Mouse (Mus musculus) kidney, adult 8-10 months (tissue): ENCODE measurements at regions not wholly inside any gene's neighbourhood (a gene's known extent, or its start where the extent isn't known, plus 50 kb on each side); places are given as distances from the start of the nearest gene placed in this dataset.
A peak's percentile ranks its signal among the peaks of the same experiment; 100 is the strongest.

Source experiments
- DNase-seq, 2 experiments: peaks; one replicate each; pipeline ENCODE4 v3.0.0; 2022

DNA sequence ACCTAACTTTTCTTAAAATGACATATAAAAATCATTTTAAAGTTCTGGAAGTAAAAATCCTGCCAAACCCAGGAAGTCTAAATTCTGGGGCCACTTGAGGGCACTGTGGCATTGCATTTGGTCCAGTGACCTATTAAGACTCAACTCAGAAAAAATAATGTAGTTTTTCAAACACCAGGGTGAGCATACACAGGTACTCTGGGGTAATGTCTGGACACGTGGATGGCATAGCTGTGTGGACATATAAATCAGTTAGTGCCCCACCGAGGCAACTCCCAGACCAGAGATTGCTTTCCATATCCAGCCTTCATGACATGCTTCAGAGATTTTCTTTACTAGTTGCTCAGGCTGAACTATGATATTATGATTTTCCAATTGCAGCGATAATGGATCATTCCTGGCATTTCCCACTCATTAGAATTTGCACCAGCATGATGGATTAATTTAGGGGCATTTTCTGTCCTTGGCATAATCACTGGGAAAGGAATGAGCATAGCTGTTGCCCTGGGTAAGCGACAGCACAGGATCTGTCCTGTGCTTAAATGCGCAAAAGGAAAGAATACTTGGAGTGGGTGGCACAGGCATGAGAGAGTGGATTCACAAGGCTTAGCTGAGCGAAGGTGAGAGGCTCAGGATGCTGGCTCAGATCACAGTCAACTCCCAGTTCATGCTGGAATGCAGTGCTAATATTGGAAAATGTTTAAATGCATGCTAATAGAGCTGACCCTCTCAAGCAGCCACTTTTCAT is 1526.6 kb upstream of the Cdh8 start:
- DNase-seq = no peak

DNA sequence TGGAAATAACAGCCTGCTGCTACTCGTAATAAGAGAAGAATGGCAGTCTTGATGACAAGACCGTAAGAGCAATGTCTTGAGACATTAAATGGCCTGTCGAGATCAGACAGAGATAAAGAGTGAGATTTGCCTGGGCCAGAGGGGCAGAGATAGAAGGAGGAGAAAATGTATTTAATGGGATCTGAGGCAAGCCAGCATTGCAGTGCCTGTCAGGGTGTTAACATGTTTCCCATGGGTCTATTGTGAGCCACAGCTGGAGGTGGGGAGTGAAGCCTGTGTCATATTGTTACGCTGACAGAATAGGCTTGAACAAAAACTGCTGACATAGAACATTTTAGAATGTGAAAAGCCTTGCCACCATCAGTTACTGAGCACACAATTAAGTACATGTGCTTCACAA is 1523.3 kb upstream of the Cdh8 start:
- no peak for DNase-seq

DNA sequence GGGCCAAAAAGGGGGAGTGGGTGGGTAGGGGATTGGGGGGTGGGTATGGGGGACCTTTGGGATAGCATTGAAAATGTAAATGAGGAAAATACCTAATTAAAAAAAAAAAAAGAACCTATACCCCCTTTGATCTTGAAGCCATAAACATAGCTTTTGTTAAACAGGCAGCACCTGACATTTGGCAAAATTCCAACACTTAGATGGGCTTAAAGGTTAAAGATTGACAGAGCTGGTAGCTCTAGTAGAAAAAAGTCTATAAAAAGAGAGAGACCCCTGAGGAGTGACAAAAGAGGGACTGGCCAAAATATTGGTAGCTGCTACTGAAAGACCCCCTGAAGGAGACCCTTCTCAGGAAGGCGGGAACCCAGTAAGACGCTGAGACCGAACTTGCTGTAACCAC is 1474.0 kb upstream of the Cdh8 start:
- DNase-seq = no peak

DNA sequence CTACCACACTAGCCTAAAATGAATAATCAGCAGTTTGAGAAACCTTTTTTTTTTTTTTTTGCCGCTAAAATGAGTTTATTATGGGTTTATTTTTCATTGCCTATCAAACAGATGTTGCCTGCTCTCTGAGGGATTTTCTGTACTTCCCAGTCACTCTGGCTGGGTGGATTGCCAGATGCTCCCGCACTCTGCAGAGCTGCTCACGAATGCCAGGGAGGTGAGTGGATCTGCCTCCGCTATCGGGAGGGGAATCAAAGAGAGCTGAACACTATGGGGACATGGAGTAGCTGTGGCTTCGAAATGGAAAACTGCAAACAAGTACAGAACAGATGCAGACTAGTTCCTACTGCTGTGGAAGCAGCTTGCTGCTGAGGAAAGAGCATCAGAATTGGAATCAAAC is 1449.4 kb upstream of the Cdh8 start:
- no peak for DNase-seq

DNA sequence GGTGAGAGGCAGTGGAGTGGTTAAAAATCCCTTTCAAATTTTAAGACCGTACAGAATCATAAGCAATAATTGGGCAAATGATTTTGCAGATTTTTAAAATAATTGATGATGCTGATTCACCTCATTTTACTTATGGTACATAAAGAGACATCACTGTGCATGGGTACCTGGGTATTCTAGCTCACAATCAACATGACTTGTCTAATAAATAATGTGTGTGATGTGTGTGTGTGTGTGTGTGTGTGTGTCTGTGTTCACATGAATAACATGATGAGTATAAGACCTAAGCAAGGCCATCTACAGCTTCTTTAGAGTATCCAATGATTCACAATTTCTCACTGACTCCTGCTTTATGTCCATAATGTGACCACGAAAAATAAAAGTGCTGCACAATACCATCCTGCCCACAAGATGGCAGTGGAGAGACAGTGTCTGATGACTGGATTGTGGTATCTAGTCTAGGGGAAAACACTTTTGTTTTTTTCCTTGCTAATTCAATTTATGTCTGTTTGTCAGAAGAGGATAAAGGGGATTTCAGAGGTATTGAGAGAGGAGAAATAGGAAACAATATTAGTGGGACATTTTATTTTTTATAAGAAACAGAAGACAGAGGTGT is 1434.7 kb upstream of the Cdh8 start:
- peak in 1 of 2 experiments; percentile 11 for DNase-seq
